Mouse (Mus musculus) embryonic facial prominence, embryonic 11.5 days (tissue): ENCODE measurements at regions not wholly inside any gene's neighbourhood (a gene's known extent, or its start where the extent isn't known, plus 50 kb on each side); places are given as distances from the start of the nearest gene placed in this dataset.

Source experiments
- ATAC-seq: fragments of 200-750 bp; cut with Nextera tagmentation; replicated peaks from 2 replicates; pipeline ENCODE4 v1.8.0; 2017; ENCODE audit warnings: low read depth; ENCODE audit not compliant: insufficient number of reproducible peaks, low FRiP score, low TSS enrichment
- DNase-seq: peaks from one replicate; pipeline ENCODE4 v3.0.0-alpha.2; 2015; ENCODE audit warnings: low spot score
- H3K27ac ChIP-seq: fragments of 300-500 bp; sonication (generic); replicated peaks from 2 replicates; pipeline ENCODE4 v1.5.1; 2014; ENCODE audit warnings: mild to moderate bottlenecking, low read depth, low read length, control low read depth
- H3K27me3 ChIP-seq: fragments of 300-500 bp; sonication (generic); 2 replicates; pipeline ENCODE4 v1.6.1; 2014; ENCODE audit warnings: mild to moderate bottlenecking, low read length, moderate library complexity, mixed read lengths; ENCODE audit not compliant: control insufficient read depth, insufficient read depth
- H3K36me3 ChIP-seq: fragments of 300-500 bp; sonication (generic); replicated peaks from 2 replicates; pipeline ENCODE4 v1.6.1; 2014; ENCODE audit warnings: low read depth, mild to moderate bottlenecking, low read length, moderate library complexity, mixed read lengths; ENCODE audit not compliant: control insufficient read depth, insufficient read depth
- H3K4me1 ChIP-seq: fragments of 300-500 bp; sonication (generic); 2 replicates; pipeline ENCODE4 v1.6.1; 2014; ENCODE audit warnings: low read length, mixed read lengths; ENCODE audit not compliant: control insufficient read depth, insufficient read depth
- H3K4me2 ChIP-seq: fragments of 300-500 bp; sonication (generic); 2 replicates; pipeline ENCODE4 v1.6.1; 2014; ENCODE audit warnings: low read depth, mild to moderate bottlenecking, control low read depth, low read length, moderate library complexity
- H3K4me3 ChIP-seq: fragments of 300-500 bp; sonication (generic); 2 replicates; pipeline ENCODE4 v1.5.1; 2014; ENCODE audit warnings: low read depth, low read length, control low read depth
- H3K9ac ChIP-seq: fragments of 300-500 bp; sonication (generic); replicated peaks from 2 replicates; pipeline ENCODE4 v1.6.1; 2014; ENCODE audit warnings: mild to moderate bottlenecking, control low read depth, low read length
- H3K9me3 ChIP-seq: fragments of 300-500 bp; sonication (generic); replicated peaks from 2 replicates; pipeline ENCODE4 v1.6.1; 2016; ENCODE audit warnings: mild to moderate bottlenecking, low read length, inconsistent platforms, mixed read lengths; ENCODE audit not compliant: control insufficient read depth
- WGBS: fragments of 180-500 bp; shearing (Covaris S2); extraction: QIAGEN DNeasy Blood & Tissue Kit; methylation state at CpG from one replicate; pipeline ENCODE4 v1.1.7; 2014; 5-methylcytosine and 5-hydroxymethylcytosine counted together

GRCm38 (mm10) chr1:77109861-77110785 is 404.8 kb downstream of the Epha4 start:
- DNase-seq (no peak), ATAC-seq (no peak)
- Histone ChIP-seq H3K4me3 (no peak overlapping the region), H3K4me1 (no peaks in the 10 kb centered on the region), H3K27ac (no peak overlapping the region), H3K9me3 (no peaks in the 10 kb centered on the region), H3K4me2 (no peak overlapping the region), H3K36me3 (no peaks in the 10 kb centered on the region), H3K9ac (no peak overlapping the region), H3K27me3 (no peaks in the 10 kb centered on the region)
- 69% methylated on average over 6 of the region's 6 CpGs for WGBS

GRCm38 (mm10) chr1:77128411-77128810 is 386.5 kb downstream of the Epha4 start:
- H3K9ac ChIP-seq: no peak overlapping the region
- no peaks in the 10 kb centered on the region for H3K27me3 ChIP-seq
- no peak overlapping the region for H3K4me3 ChIP-seq
- no peaks in the 10 kb centered on the region for H3K4me1 ChIP-seq
- no peak overlapping the region for H3K4me2 ChIP-seq
- H3K36me3 ChIP-seq: no peaks in the 10 kb centered on the region
- no peaks in the 10 kb centered on the region for H3K9me3 ChIP-seq
- DNase-seq: no peak
- whole genome bisulfite sequencing: 46% methylated on average over 3 of the region's 3 CpGs
- H3K27ac ChIP-seq: no peak overlapping the region
- no peak for ATAC-seq

- Histone ChIP-seq H3K27me3 (no peaks in the 10 kb centered on the region), H3K9ac (no peak overlapping the region), H3K4me2 (no peak overlapping the region), H3K4me1 (no peaks in the 10 kb centered on the region), H3K36me3 (no peaks in the 10 kb centered on the region), H3K4me3 (no peak overlapping the region), H3K27ac (no peak overlapping the region), H3K9me3 (no peaks in the 10 kb centered on the region)
- DNase-seq (no peak), ATAC-seq (no peak)
- 23% methylated on average over 6 of the region's 6 CpGs for WGBS
These were observed 377.2 kb downstream of the Epha4 start for GRCm38 (mm10) chr1:77137663-77138062.

- H3K4me2 ChIP-seq: no peak overlapping the region
- no peaks in the 10 kb centered on the region for H3K4me1 ChIP-seq
- H3K36me3 ChIP-seq: no peaks in the 10 kb centered on the region
- 33% methylated on average over 7 of the region's 7 CpGs for WGBS
- H3K27me3 ChIP-seq: no peaks in the 10 kb centered on the region
- H3K27ac ChIP-seq: no peak overlapping the region
- no peak overlapping the region for H3K4me3 ChIP-seq
- no peaks in the 10 kb centered on the region for H3K9me3 ChIP-seq
- no peak overlapping the region for H3K9ac ChIP-seq
- DNase-seq: peak; percentile 69
- peak; percentile 29 for ATAC-seq
These were observed 374.0 kb downstream of the Epha4 start for GRCm38 (mm10) chr1:77140906-77141305.

- 98% methylated on average over 4 of the region's 4 CpGs for WGBS
- H3K4me2 ChIP-seq: no peak overlapping the region
- no peak overlapping the region for H3K9ac ChIP-seq
- DNase-seq: no peak
- H3K9me3 ChIP-seq: no peaks in the 10 kb centered on the region
- no peak overlapping the region for H3K27ac ChIP-seq
- no peaks in the 10 kb centered on the region for H3K4me1 ChIP-seq
- no peaks in the 10 kb centered on the region for H3K36me3 ChIP-seq
- no peak overlapping the region for H3K4me3 ChIP-seq
- no peaks in the 10 kb centered on the region for H3K27me3 ChIP-seq
- ATAC-seq: no peak
These were observed 366.8 kb downstream of the Epha4 start for GRCm38 (mm10) chr1:77148052-77148451.

GRCm38 (mm10) chr1:77168316-77168715 is 346.6 kb downstream of the Epha4 start:
- no peak overlapping the region for H3K4me2 ChIP-seq
- H3K4me1 ChIP-seq: no peaks in the 10 kb centered on the region
- H3K27ac ChIP-seq: no peak overlapping the region
- 82% methylated on average over 4 of the region's 4 CpGs for WGBS
- H3K4me3 ChIP-seq: no peak overlapping the region
- ATAC-seq (no peak), DNase-seq (no peak)
- no peak overlapping the region for H3K9ac ChIP-seq
- H3K36me3 ChIP-seq: no peaks in the 10 kb centered on the region
- no peaks in the 10 kb centered on the region for H3K9me3 ChIP-seq
- H3K27me3 ChIP-seq: no peaks in the 10 kb centered on the region

GRCm38 (mm10) chr1:77172463-77172862 is 342.4 kb downstream of the Epha4 start:
- H3K9ac ChIP-seq: no peak overlapping the region
- WGBS: 56% methylated on average over 1 of the region's 1 CpGs
- H3K36me3 ChIP-seq: no peaks in the 10 kb centered on the region
- H3K4me1 ChIP-seq: no peaks in the 10 kb centered on the region
- H3K4me2 ChIP-seq: no peak overlapping the region
- no peaks in the 10 kb centered on the region for H3K9me3 ChIP-seq
- no peaks in the 10 kb centered on the region for H3K27me3 ChIP-seq
- ATAC-seq (no peak), DNase-seq (no peak)
- no peak overlapping the region for H3K27ac ChIP-seq
- H3K4me3 ChIP-seq: no peak overlapping the region

GRCm38 (mm10) chr1:77174801-77175200 is 340.1 kb downstream of the Epha4 start:
- Histone ChIP-seq H3K4me3 (no peak overlapping the region), H3K4me1 (no peaks in the 10 kb centered on the region), H3K9ac (no peak overlapping the region), H3K27ac (no peak overlapping the region), H3K9me3 (no peaks in the 10 kb centered on the region), H3K27me3 (no peaks in the 10 kb centered on the region), H3K4me2 (no peak overlapping the region), H3K36me3 (no peaks in the 10 kb centered on the region)
- WGBS: 83% methylated on average over 4 of the region's 4 CpGs
- no peak for DNase-seq
- ATAC-seq: no peak
